Mouse (Mus musculus): ENCODE data around the gene Akap8l.

Gene Akap8l

GRCm38 (mm10) chr17:32319950-32320349 lies 30.5 kb downstream of the Akap8l start:
- DNase-seq (ENCODE audit: low read depth, low spot score) = peak; percentile 25

- DNase-seq (ENCODE audit: low read depth, low spot score) = no peak
These were observed 32.7 kb downstream of the Akap8l start for GRCm38 (mm10) chr17:32317708-32318107.

GRCm38 (mm10) chr17:32317032-32317431 lies 33.4 kb downstream of the Akap8l start:
- DNase-seq (ENCODE audit: low read depth, low spot score) = no peak

GRCm38 (mm10) chr17:32315560-32315959 lies 34.8 kb downstream of the Akap8l start:
- no peak for DNase-seq (ENCODE audit: low read depth, low spot score)

GRCm38 (mm10) chr17:32313892-32314291 lies 36.5 kb downstream of the Akap8l start:
- no peak for DNase-seq (ENCODE audit: low read depth, low spot score)

- DNase-seq (ENCODE audit: low read depth, low spot score) = no peak
These were observed 37.6 kb downstream of the Akap8l start for GRCm38 (mm10) chr17:32312801-32313200.

- DNase-seq (ENCODE audit: low read depth, low spot score) = no peak
These were observed 42.4 kb downstream of the Akap8l start for GRCm38 (mm10) chr17:32307963-32308362.

GRCm38 (mm10) chr17:32298125-32298524 lies 52.3 kb downstream of the Akap8l start:
- DNase-seq (ENCODE audit: low read depth, low spot score) = no peak

GRCm38 (mm10) chr17:32295901-32296300 lies 54.5 kb downstream of the Akap8l start:
- DNase-seq (ENCODE audit: low read depth, low spot score) = no peak

- no peak for DNase-seq (ENCODE audit: low read depth, low spot score)
These were observed 55.2 kb downstream of the Akap8l start for GRCm38 (mm10) chr17:32295160-32295559.

GRCm38 (mm10) chr17:32285138-32285670 lies 65.2 kb downstream of the Akap8l start:
- no peak for DNase-seq (ENCODE audit: low read depth, low spot score)

- DNase-seq (ENCODE audit: low read depth, low spot score) = peak; percentile 93
These were observed 65.9 kb downstream of the Akap8l start, which contains the start of gene Brd4 for GRCm38 (mm10) chr17:32284262-32285137. TSS of gene Brd4 (minus strand) at chr17:32284722.

GRCm38 (mm10) chr17:32283771-32284221 lies 66.6 kb downstream of the Akap8l start:
- peak; percentile 86 for DNase-seq (ENCODE audit: low read depth, low spot score)

GRCm38 (mm10) chr17:32283341-32283740 lies 67.1 kb downstream of the Akap8l start:
- no peak for DNase-seq (ENCODE audit: low read depth, low spot score)

- peak; percentile 26 for DNase-seq (ENCODE audit: low read depth, low spot score)
These were observed 68.6 kb downstream of the Akap8l start for GRCm38 (mm10) chr17:32281611-32282310.

- DNase-seq (ENCODE audit: low read depth, low spot score) = peak; percentile 32
These were observed 69.3 kb downstream of the Akap8l start for GRCm38 (mm10) chr17:32281126-32281525.

GRCm38 (mm10) chr17:32280575-32280974 lies 69.8 kb downstream of the Akap8l start:
- DNase-seq (ENCODE audit: low read depth, low spot score) = no peak

GRCm38 (mm10) chr17:32277201-32277600 lies 73.2 kb downstream of the Akap8l start:
- peak; percentile 40 for DNase-seq (ENCODE audit: low read depth, low spot score)

- no peak for DNase-seq (ENCODE audit: low read depth, low spot score)
These were observed 74.8 kb downstream of the Akap8l start for GRCm38 (mm10) chr17:32275568-32275967.

Data from CD4-positive helper T cell, adult 2 months (primary cell).